Mouse (Mus musculus) intestine, postnatal 0 days (tissue): ENCODE results near the gene Fam57b. TPM values are rescaled to one million over a fixed set of nuclear protein-coding genes. Genes with fewer than 3 reads are reported as not detected.

Experiments
- ATAC-seq: fragments of 200-750 bp; cut with Nextera tagmentation; 2 replicates; pipeline ENCODE4 v1.8.0; 2017; ENCODE audit warnings: mild to moderate bottlenecking, moderate TSS enrichment, moderate library complexity
- H3K27ac ChIP-seq: fragments of 300-500 bp; sonication (generic); 2 replicates; pipeline ENCODE4 v1.5.1; 2014; ENCODE audit warnings: mild to moderate bottlenecking, low read depth, low read length, moderate library complexity
- H3K27me3 ChIP-seq: fragments of 300-500 bp; sonication (generic); replicated peaks from 2 replicates; pipeline ENCODE4 v1.6.1; 2014; ENCODE audit warnings: low read length, mixed read lengths; ENCODE audit not compliant: control insufficient read depth, insufficient read depth
- H3K36me3 ChIP-seq: fragments of 300-500 bp; sonication (generic); 2 replicates; pipeline ENCODE4 v1.6.1; 2014; ENCODE audit warnings: mild to moderate bottlenecking, moderate library complexity; ENCODE audit not compliant: control insufficient read depth, insufficient read depth
- H3K4me1 ChIP-seq: fragments of 300-500 bp; sonication (generic); replicated peaks from 2 replicates; pipeline ENCODE4 v1.6.1; 2014; ENCODE audit warnings: antibody characterized with exemption, low read length, mixed read lengths; ENCODE audit not compliant: control insufficient read depth, insufficient read depth
- H3K4me2 ChIP-seq: fragments of 300-500 bp; sonication (generic); replicated peaks from 2 replicates; pipeline ENCODE4 v1.6.1; 2014; ENCODE audit warnings: low read depth, mild to moderate bottlenecking, moderate library complexity
- H3K4me3 ChIP-seq: fragments of 300-500 bp; sonication (generic); 2 replicates; pipeline ENCODE4 v1.5.1; 2014; ENCODE audit warnings: low read depth, low read length
- H3K9ac ChIP-seq: fragments of 300-500 bp; sonication (generic); 2 replicates; pipeline ENCODE4 v1.6.1; 2014; ENCODE audit warnings: mild to moderate bottlenecking, low read depth, low read length
- H3K9me3 ChIP-seq: fragments of 300-500 bp; sonication (generic); 2 replicates; pipeline ENCODE4 v1.6.1; 2016; ENCODE audit warnings: mixed run types; ENCODE audit not compliant: control insufficient read depth
- CTCF ChIP-seq: sonication (generic); IDR thresholded peaks from 2 replicates; pipeline ENCODE4 v1.5.1; 2016; ENCODE audit warnings: low read depth, mild to moderate bottlenecking, control low read depth, antibody characterized with exemption, moderate library complexity
- WGBS: fragments of 180-500 bp; shearing (Covaris S2); extraction: QIAGEN DNeasy Blood & Tissue Kit; methylation state at CpG from one replicate; pipeline ENCODE4 v1.1.7; 2014; 5-methylcytosine and 5-hydroxymethylcytosine counted together
- polyA plus RNA-seq: library from polyadenylated mRNA; unstranded; fragments of >200 nt; fragmentation: Nextera tagmentation; extraction: Ambion mirVana; gene quantifications from 2 replicates; pipeline ENCODE4 v1.2.1, GENCODE M21; 2015

The Fam57b gene
- polyA plus RNA-seq, 1 experiment from 2014 or later: 1.2 TPM

- Histone ChIP-seq H3K4me1 (peaks cover 5% of the 10 kb centered on the region; the same call in 1 of the 2 replicates), H3K36me3 (peaks cover 45% of the 10 kb centered on the region), H3K27ac (no peak overlapping the region), H3K9me3 (no peaks in the 10 kb centered on the region), H3K4me3 (no peak overlapping the region), H3K27me3 (no peaks in the 10 kb centered on the region), H3K4me2 (peak overlapping the region; percentile 80; the same call in 1 of the 2 replicates), H3K9ac (no peak overlapping the region)
- 67% methylated on average over 6 of the region's 6 CpGs for WGBS
- TF ChIP-seq CTCF: no peak
- ATAC-seq: no peak
Measured at GRCm38 (mm10) chr7:126863791-126864190, 66.3 kb downstream of the Fam57b start.

- Histone ChIP-seq H3K27ac (no peak overlapping the region), H3K36me3 (peaks cover 75% of the 10 kb centered on the region), H3K9me3 (no peaks in the 10 kb centered on the region), H3K4me3 (no peak overlapping the region), H3K9ac (no peak overlapping the region), H3K4me1 (no peaks in the 10 kb centered on the region), H3K4me2 (no peak overlapping the region), H3K27me3 (no peaks in the 10 kb centered on the region)
- TF ChIP-seq CTCF: no peak
- 80% methylated on average over 2 of the region's 2 CpGs for WGBS
- ATAC-seq: no peak
Measured at GRCm38 (mm10) chr7:126867534-126867933, 70.1 kb downstream of the Fam57b start.

GRCm38 (mm10) chr7:126868003-126868402, 70.5 kb downstream of the Fam57b start:
- H3K4me2 ChIP-seq: no peak overlapping the region
- WGBS: 78% methylated on average over 12 of the region's 12 CpGs
- H3K4me3 ChIP-seq: no peak overlapping the region
- no peak for ATAC-seq
- peaks cover 80% of the 10 kb centered on the region for H3K36me3 ChIP-seq
- H3K9me3 ChIP-seq: no peaks in the 10 kb centered on the region
- no peak overlapping the region for H3K27ac ChIP-seq
- no peak overlapping the region for H3K9ac ChIP-seq
- H3K27me3 ChIP-seq: no peaks in the 10 kb centered on the region
- H3K4me1 ChIP-seq: no peaks in the 10 kb centered on the region
- TF ChIP-seq CTCF: no peak

- Histone ChIP-seq H3K4me3 (no peak overlapping the region), H3K9ac (no peak overlapping the region), H3K36me3 (peaks cover 92% of the 10 kb centered on the region), H3K4me2 (no peak overlapping the region), H3K27me3 (no peaks in the 10 kb centered on the region), H3K27ac (no peak overlapping the region), H3K4me1 (no peaks in the 10 kb centered on the region), H3K9me3 (no peaks in the 10 kb centered on the region)
- 91% methylated on average over 23 of the region's 23 CpGs for WGBS
- no peak for ATAC-seq
- TF ChIP-seq CTCF: no peak
Measured at GRCm38 (mm10) chr7:126869780-126870519, 72.5 kb downstream of the Fam57b start.

GRCm38 (mm10) chr7:126870520-126870891, 73.0 kb downstream of the Fam57b start:
- no peak for ATAC-seq
- H3K9me3 ChIP-seq: no peaks in the 10 kb centered on the region
- no peak for TF ChIP-seq CTCF
- WGBS: 93% methylated on average over 2 of the region's 2 CpGs
- no peak overlapping the region for H3K4me2 ChIP-seq
- H3K27ac ChIP-seq: no peak overlapping the region
- H3K4me1 ChIP-seq: no peaks in the 10 kb centered on the region
- H3K9ac ChIP-seq: no peak overlapping the region
- peaks cover 98% of the 10 kb centered on the region for H3K36me3 ChIP-seq
- H3K4me3 ChIP-seq: no peak overlapping the region
- H3K27me3 ChIP-seq: no peaks in the 10 kb centered on the region

- Histone ChIP-seq H3K4me1 (no peaks in the 10 kb centered on the region), H3K9me3 (no peaks in the 10 kb centered on the region), H3K4me3 (no peak overlapping the region), H3K27me3 (no peaks in the 10 kb centered on the region), H3K4me2 (no peak overlapping the region), H3K27ac (no peak overlapping the region), H3K9ac (no peak overlapping the region), H3K36me3 (peaks cover 87% of the 10 kb centered on the region)
- no peak for TF ChIP-seq CTCF
- no peak for ATAC-seq
- WGBS: 100% methylated on average over 1 of the region's 1 CpGs
Measured at GRCm38 (mm10) chr7:126877239-126877638, 79.8 kb downstream of the Fam57b start.

Other genes starting within 250 kb of the Fam57b start
- gene Eif3c, start 231.3 kb upstream of the Fam57b start, polyA plus RNA-seq: 141 and 150 TPM in 2 replicates
- gene Apobr, start 212.7 kb upstream of the Fam57b start, polyA plus RNA-seq: 0.44 and 0.57 TPM in 2 replicates
- gene Cln3, start 211.9 kb upstream of the Fam57b start, polyA plus RNA-seq: 62.9 and 66.6 TPM in 2 replicates
- 0.14 TPM in 1 of 2 replicates, not detected in the other for gene Il27, start 202.7 kb upstream of the Fam57b start, polyA plus RNA-seq
- gene Nupr1, start 166.8 kb upstream of the Fam57b start, polyA plus RNA-seq: 28.2 and 30.8 TPM in 2 replicates
- gene Sgf29, start 148.4 kb upstream of the Fam57b start, polyA plus RNA-seq: 21.7 and 25.8 TPM in 2 replicates
- 6.8 and 8.2 TPM in 2 replicates for gene Sult1a1, start 121.2 kb upstream of the Fam57b start, polyA plus RNA-seq
- gene Bola2, start 102.3 kb upstream of the Fam57b start, polyA plus RNA-seq: 80.4 and 98.2 TPM in 2 replicates
- 4.8 and 5.5 TPM in 2 replicates for gene Slx1b, start 101.9 kb upstream of the Fam57b start, polyA plus RNA-seq
- 21.5 TPM in 2 replicates for gene Coro1a, start 89.9 kb upstream of the Fam57b start, polyA plus RNA-seq
- 131 and 142 TPM in 2 replicates for gene Mapk3, start 38.1 kb upstream of the Fam57b start, polyA plus RNA-seq
- 13.9 and 14.6 TPM in 2 replicates for gene Gdpd3, start 31.3 kb upstream of the Fam57b start, polyA plus RNA-seq
- gene Ypel3, start 20.7 kb upstream of the Fam57b start, polyA plus RNA-seq: 63.1 and 64.6 TPM in 2 replicates
- 0.17 TPM in 2 replicates for gene Tbx6, start 16.2 kb upstream of the Fam57b start, polyA plus RNA-seq
- 134 and 135 TPM in 2 replicates for gene Ppp4c, start 5.2 kb upstream of the Fam57b start, polyA plus RNA-seq
- not detected in 2 replicates for gene 4930451I11Rik, start 34.0 kb downstream of the Fam57b start, polyA plus RNA-seq
- 1.5 and 1.6 TPM in 2 replicates for gene Doc2a, start 49.7 kb downstream of the Fam57b start, polyA plus RNA-seq
- 7.2 and 9.5 TPM in 2 replicates for gene Hirip3, start 64.3 kb downstream of the Fam57b start, polyA plus RNA-seq
- 36.4 and 37.4 TPM in 2 replicates for gene Ino80e, start 64.7 kb downstream of the Fam57b start, polyA plus RNA-seq
- 11.5 and 12.9 TPM in 2 replicates for gene Taok2, start 87.0 kb downstream of the Fam57b start, polyA plus RNA-seq
- gene Tmem219, start 125.2 kb downstream of the Fam57b start, polyA plus RNA-seq: 71.1 and 73.5 TPM in 2 replicates
- gene Kctd13, start 131.2 kb downstream of the Fam57b start, polyA plus RNA-seq: 11.4 and 11.9 TPM in 2 replicates
- gene Asphd1, start 151.9 kb downstream of the Fam57b start, polyA plus RNA-seq: 0.16 and 0.21 TPM in 2 replicates
- gene Sez6l2, start 152.9 kb downstream of the Fam57b start, polyA plus RNA-seq: 1.3 and 1.9 TPM in 2 replicates
- 159 and 169 TPM in 2 replicates for gene Cdipt, start 178.2 kb downstream of the Fam57b start, polyA plus RNA-seq
- 3.2 TPM in 2 replicates for gene Cdiptos, start 178.4 kb downstream of the Fam57b start, polyA plus RNA-seq
- 79.8 and 81.0 TPM in 2 replicates for gene Mvp, start 217.0 kb downstream of the Fam57b start, polyA plus RNA-seq
- 0.68 TPM in 1 of 2 replicates, not detected in the other for gene Pagr1b, start 218.8 kb downstream of the Fam57b start, polyA plus RNA-seq
- 26.4 and 37.5 TPM in 2 replicates for gene Pagr1a, start 219.7 kb downstream of the Fam57b start, polyA plus RNA-seq
- 15.7 and 27.1 TPM in 2 replicates for gene Gm42742, start 223.4 kb downstream of the Fam57b start, polyA plus RNA-seq
- gene Prrt2, start 223.5 kb downstream of the Fam57b start, polyA plus RNA-seq: 2.5 and 2.7 TPM in 2 replicates
- gene Maz, start 229.4 kb downstream of the Fam57b start, polyA plus RNA-seq: 32.6 and 33.9 TPM in 2 replicates
- gene Kif22, start 244.8 kb downstream of the Fam57b start, polyA plus RNA-seq: 24.0 and 24.2 TPM in 2 replicates